Mouse (Mus musculus) heart, adult 2 months (tissue): ENCODE data around the gene Asxl1. TPM values are rescaled to one million over a fixed set of nuclear protein-coding genes. Genes with fewer than 3 reads are reported as not detected.

Experiments used
- DNase-seq, 2 experiments: peaks; one replicate each; pipeline ENCODE4 v3.0.0; 2021
- H3K27ac ChIP-seq: fragments of 200-600 bp; 2 replicates; pipeline ENCODE4 v1.8.1; 2022
- H3K27me3 ChIP-seq: fragments of 200-500 bp; 2 replicates; pipeline ENCODE4 v1.6.1; 2012; ENCODE audit warnings: mild to moderate bottlenecking, low read length, inconsistent platforms, mixed read lengths; ENCODE audit not compliant: control insufficient read depth, insufficient read depth
- H3K36me3 ChIP-seq: fragments of 200-500 bp; 2 replicates; pipeline ENCODE4 v1.6.1; 2012; ENCODE audit warnings: low read length, inconsistent platforms; ENCODE audit not compliant: control insufficient read depth, insufficient read depth
- H3K4me1 ChIP-seq: fragments of 200-500 bp; 2 replicates; pipeline ENCODE4 v1.6.1; 2011; ENCODE audit warnings: low read length; ENCODE audit not compliant: control insufficient read depth, insufficient read depth
- H3K4me3 ChIP-seq: fragments of 200-600 bp; 2 replicates; pipeline ENCODE4 v1.8.1; 2022
- H3K79me2 ChIP-seq: fragments of 200-500 bp; replicated peaks from 2 replicates; pipeline ENCODE4 v1.6.1; 2012; ENCODE audit warnings: mild to moderate bottlenecking, inconsistent platforms, low read length, moderate library complexity, mixed read lengths; ENCODE audit not compliant: control insufficient read depth, insufficient read depth
- H3K9ac ChIP-seq: fragments of 200-500 bp; 2 replicates; pipeline ENCODE4 v1.6.1; 2012; ENCODE audit warnings: low read depth, mild to moderate bottlenecking, control low read depth, inconsistent platforms, low read length, mixed read lengths
- CTCF ChIP-seq: fragments of 200-600 bp; IDR thresholded peaks from 2 replicates; pipeline ENCODE4 v1.8.1; 2022; ENCODE audit warnings: antibody characterized with exemption, mild to moderate bottlenecking, moderate library complexity
- EP300 ChIP-seq: fragments of 200-500 bp; IDR thresholded peaks from 2 replicates; pipeline ENCODE4 v1.6.1; 2011; ENCODE audit warnings: low read depth, low read length, control low read depth; ENCODE audit not compliant: insufficient read depth
- POLR2A ChIP-seq: fragments of 200-500 bp; IDR thresholded peaks from 2 replicates; pipeline ENCODE4 v1.6.1; 2011; ENCODE audit warnings: mild to moderate bottlenecking, low read depth, low read length, control low read depth; ENCODE audit not compliant: insufficient read depth
- WGBS: fragments of 180-500 bp; shearing (Covaris S2); methylation state at CpG from one replicate; pipeline ENCODE4 v1.1.7; 2018; 5-methylcytosine and 5-hydroxymethylcytosine counted together
- intact Hi-C: fragments of 180-260 bp; cut with DNase I; formaldehyde crosslinking; loops from one replicate; pipeline ENCODE4 v1.15.1; 2025
- polyA plus RNA-seq: library from polyadenylated mRNA; depleted of rRNA; stranded (reverse); fragments of >200 nt; gene quantifications from 2 replicates; pipeline ENCODE4 v1.2.3, GENCODE M21; 2012
- total RNA-seq, 2 experiments: library from RNA; stranded (reverse); gene quantifications; 2 replicates each; pipeline ENCODE4 v1.2.3; 2021

The Asxl1 gene
- total and polyA plus RNA-seq, 3 experiments: 8.0 to 21.2 (median 17.7) TPM

DNA sequence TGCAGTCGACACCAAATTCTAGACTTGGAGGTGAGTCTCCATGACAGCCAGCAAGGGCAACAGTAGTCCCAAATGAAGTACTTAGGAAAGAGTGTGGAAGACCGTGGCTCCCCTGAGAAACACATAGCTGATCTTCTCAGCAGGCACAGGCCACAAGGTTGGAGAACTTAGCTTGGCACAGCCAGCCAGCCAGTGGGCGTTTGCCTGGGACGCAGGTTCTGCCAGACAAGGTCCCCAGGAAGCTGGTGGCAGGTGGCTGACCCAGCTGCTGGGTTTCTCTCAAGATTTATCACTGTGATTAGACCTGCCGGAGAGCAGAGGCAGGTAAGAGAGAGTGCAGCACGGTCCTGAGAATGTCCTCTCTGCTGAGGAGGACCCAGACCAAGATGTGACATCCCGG, 37.0 kb upstream of the Asxl1 start:
- Histone ChIP-seq H3K9ac (no peak overlapping the region), H3K36me3 (no peaks in the 10 kb centered on the region), H3K4me1 (no peaks in the 10 kb centered on the region), H3K27ac (no peak overlapping the region), H3K79me2 (no peaks in the 10 kb centered on the region), H3K27me3 (no peaks in the 10 kb centered on the region), H3K4me3 (no peak overlapping the region)
- intact Hi-C loops: no loop called here
- no peak for TF ChIP-seq POLR2A
- no peak for TF ChIP-seq EP300
- no peak for TF ChIP-seq CTCF
- DNase-seq: no peak
- 70% methylated on average over 7 of the region's 7 CpGs for WGBS

DNA sequence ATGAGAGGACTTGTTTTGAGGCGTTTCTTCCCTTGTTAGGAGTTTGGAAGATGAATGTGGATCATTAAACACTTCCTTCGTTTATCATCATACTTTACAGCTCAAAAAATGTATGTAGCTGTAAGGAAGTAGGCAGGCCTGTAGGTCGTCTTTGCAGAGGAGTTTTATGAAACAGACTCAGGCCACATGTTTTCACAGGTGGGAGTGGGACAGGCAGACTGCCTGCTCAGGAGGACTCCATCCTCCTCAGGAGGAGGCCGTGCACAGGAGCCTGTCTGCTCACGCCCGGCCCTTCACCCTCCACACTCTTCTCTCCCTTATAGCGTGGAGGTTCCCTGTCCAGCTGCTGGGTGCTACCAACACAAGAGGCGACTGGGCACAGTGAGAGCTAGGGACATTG, 36.5 kb upstream of the Asxl1 start:
- WGBS: 83% methylated on average over 8 of the region's 8 CpGs
- no peaks in the 10 kb centered on the region for H3K79me2 ChIP-seq
- no peak overlapping the region for H3K9ac ChIP-seq
- no peaks in the 10 kb centered on the region for H3K4me1 ChIP-seq
- H3K36me3 ChIP-seq: no peaks in the 10 kb centered on the region
- intact Hi-C loops: no loop called here
- TF ChIP-seq POLR2A: no peak
- TF ChIP-seq CTCF: no peak
- no peak for TF ChIP-seq EP300
- no peaks in the 10 kb centered on the region for H3K27me3 ChIP-seq
- H3K4me3 ChIP-seq: no peak overlapping the region
- H3K27ac ChIP-seq: no peak overlapping the region
- no peak for DNase-seq

DNA sequence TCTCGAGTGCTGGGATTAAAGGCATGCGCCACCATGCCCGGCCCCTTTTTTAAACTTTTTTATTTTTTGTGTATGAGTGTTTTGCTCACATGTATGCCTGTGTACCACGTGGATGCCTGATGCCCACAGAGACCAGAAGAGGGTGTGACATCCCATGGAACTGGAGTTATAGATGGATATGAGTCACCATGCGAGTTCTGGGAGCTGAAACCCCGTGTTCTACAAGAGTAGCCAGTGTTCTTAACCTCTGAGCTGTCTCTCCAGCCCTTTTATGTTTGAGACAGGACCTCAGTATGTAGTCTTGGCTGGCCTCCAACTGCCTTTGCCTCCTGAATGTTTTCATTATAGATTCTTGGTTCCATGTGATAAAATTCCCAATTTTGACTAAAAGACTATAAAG, 35.4 kb upstream of the Asxl1 start:
- Histone ChIP-seq H3K36me3 (no peaks in the 10 kb centered on the region), H3K4me1 (no peaks in the 10 kb centered on the region), H3K27ac (no peak overlapping the region), H3K9ac (no peak overlapping the region), H3K79me2 (no peaks in the 10 kb centered on the region), H3K27me3 (no peaks in the 10 kb centered on the region), H3K4me3 (no peak overlapping the region)
- WGBS: 74% methylated on average over 6 of the region's 6 CpGs
- intact Hi-C loops: no loop called here
- TF ChIP-seq CTCF: no peak
- no peak for TF ChIP-seq POLR2A
- TF ChIP-seq EP300: no peak
- no peak for DNase-seq

DNA sequence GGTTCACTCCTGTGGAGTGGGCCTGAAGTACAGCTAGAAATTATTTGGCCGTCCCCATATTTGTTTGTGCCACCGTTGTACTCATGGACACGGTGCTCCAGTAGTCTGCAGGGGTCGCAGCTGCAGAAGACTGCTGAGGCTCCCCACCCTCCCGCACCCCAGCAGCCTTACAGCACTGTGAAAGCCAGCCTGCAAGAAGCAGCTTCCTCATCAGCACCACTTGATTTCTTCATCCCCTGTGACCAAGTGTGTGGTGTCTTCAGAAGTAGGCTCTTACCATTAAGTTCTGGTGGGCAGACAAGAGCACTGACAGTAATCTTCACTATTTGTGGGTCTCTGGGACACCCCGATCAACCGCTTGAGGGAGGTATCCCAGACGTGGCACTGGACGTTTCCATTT, 32.7 kb upstream of the Asxl1 start:
- WGBS: 90% methylated on average over 9 of the region's 9 CpGs
- Histone ChIP-seq H3K27ac (no peak overlapping the region), H3K79me2 (no peaks in the 10 kb centered on the region), H3K4me1 (no peaks in the 10 kb centered on the region), H3K4me3 (no peak overlapping the region), H3K36me3 (no peaks in the 10 kb centered on the region), H3K27me3 (no peaks in the 10 kb centered on the region), H3K9ac (no peak overlapping the region)
- no peak for DNase-seq
- intact Hi-C loops: no loop called here
- TF ChIP-seq CTCF: no peak
- TF ChIP-seq EP300: no peak
- TF ChIP-seq POLR2A: no peak

DNA sequence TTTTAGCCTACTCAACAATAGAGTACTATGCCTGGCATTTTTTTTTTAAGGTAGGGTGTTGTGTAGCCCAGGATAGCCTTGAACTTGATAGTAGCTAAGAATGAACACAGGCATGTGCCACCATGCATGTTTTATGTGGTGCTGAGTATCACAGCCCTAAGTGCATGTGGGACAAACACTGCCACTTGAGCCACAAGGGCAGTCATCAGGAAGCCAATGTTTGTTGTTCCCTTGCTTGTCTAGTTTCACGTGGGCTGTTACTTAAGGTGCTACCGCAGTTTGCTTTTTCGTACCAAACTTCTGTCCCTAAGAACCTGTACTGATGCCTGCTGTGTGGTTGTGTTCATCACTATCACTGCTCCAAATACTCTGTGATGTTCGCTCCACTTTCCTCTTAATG, 27.2 kb upstream of the Asxl1 start:
- no peaks in the 10 kb centered on the region for H3K27me3 ChIP-seq
- no peak overlapping the region for H3K4me3 ChIP-seq
- no peaks in the 10 kb centered on the region for H3K36me3 ChIP-seq
- intact Hi-C loops: no loop called here
- DNase-seq: no peak
- H3K79me2 ChIP-seq: no peaks in the 10 kb centered on the region
- no peak overlapping the region; the same call in 1 of the 2 replicates for H3K27ac ChIP-seq
- H3K9ac ChIP-seq: no peak overlapping the region
- no peak for TF ChIP-seq CTCF
- no peak for TF ChIP-seq EP300
- TF ChIP-seq POLR2A: no peak
- 71% methylated on average over 4 of the region's 4 CpGs for WGBS
- peaks cover 8% of the 10 kb centered on the region for H3K4me1 ChIP-seq

DNA sequence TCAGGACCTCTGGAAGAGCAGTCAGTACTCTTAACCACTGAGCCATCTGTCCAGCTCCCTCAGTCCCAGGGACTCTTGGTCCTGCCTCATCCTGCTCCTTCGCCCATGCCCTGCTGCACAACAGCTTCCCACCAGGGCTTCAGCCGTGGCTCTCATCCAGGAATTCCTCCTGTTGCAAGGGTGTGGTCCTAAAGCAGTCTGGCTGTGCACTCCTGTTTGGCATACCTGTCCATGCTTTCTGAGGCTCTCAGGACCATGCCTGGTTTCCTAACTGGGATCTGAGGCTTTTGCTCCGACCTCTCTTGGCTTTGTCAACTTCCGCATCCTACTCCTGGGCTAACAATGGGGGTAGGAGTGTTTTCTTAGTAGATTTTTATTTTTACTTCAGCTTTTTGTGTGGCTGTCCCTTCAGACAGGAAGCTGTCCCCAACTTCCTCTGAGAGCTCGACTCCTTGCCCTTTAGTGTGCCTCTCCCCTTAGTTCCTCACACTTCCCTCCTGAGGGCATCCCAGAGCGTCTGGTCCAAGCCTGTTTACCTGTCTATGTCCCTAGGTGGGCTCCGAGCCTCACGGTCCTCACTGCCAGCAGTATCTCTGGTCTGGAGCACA, 26.5 kb upstream of the Asxl1 start:
- intact Hi-C loops: no loop called here
- H3K9ac ChIP-seq: no peak overlapping the region
- no peaks in the 10 kb centered on the region for H3K79me2 ChIP-seq
- peaks cover 8% of the 10 kb centered on the region for H3K4me1 ChIP-seq
- peak overlapping the region; percentile 40 for H3K27ac ChIP-seq
- no peaks in the 10 kb centered on the region for H3K27me3 ChIP-seq
- H3K4me3 ChIP-seq: no peak overlapping the region
- TF ChIP-seq POLR2A (no peak), CTCF (no peak), EP300 (no peak)
- WGBS: 44% methylated on average over 8 of the region's 8 CpGs
- peak; percentile 19 to 34 for DNase-seq
- no peaks in the 10 kb centered on the region for H3K36me3 ChIP-seq
